Mouse (Mus musculus): ENCODE results near the gene Sh3bgrl3. TPM values are rescaled to one million over a fixed set of nuclear protein-coding genes. Genes with fewer than 3 reads are reported as not detected.
"Not testable (repeated sequence)": the region's sequence is repeated elsewhere in the genome, so short reads cannot be mapped to it uniquely, and the experiment has no call there.

The Sh3bgrl3 gene
- polyA plus RNA-seq, 1 experiment: 375 TPM

DNA sequence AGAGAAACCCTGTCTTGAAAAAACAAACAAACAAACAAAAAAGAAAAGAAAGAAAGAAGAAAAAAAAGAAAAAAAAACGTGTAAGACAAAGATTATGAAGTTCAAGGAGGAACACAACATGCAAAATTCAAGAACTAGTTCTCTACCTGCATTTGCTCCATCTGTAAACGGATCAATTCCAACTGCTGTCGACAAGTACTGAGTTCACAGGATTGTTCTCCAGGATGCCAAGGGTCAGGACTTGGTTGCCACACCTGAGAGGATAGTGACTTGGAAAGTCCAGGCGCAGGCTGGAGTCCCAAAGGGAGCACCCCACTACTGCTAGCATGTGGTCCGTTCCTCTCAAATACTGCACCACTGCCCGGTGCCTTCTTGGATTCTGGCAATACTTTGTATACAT, 26.9 kb upstream of the Sh3bgrl3 start:
- Histone ChIP-seq H3K27me3 (ENCODE audit: control insufficient read depth, insufficient read depth, insufficient read length) (no peaks in the 10 kb centered on the region), H3K4me3 (ENCODE audit: insufficient read depth, poor library complexity, severe bottlenecking) (no peak overlapping the region), H3K79me2 (ENCODE audit: control insufficient read depth, insufficient read depth) (no peaks in the 10 kb centered on the region), H3ac (ENCODE audit: control insufficient read depth, insufficient read length, low read depth) (no peak overlapping the region), H3K36me3 (ENCODE audit: control insufficient read depth, insufficient read depth) (peaks cover 21% of the 10 kb centered on the region), H3K79me3 (ENCODE audit: low read depth) (no peaks in the 10 kb centered on the region)
- no peak for TF ChIP-seq CEBPB (IDR thresholded peaks at IDR 0.05; ENCODE audit: low read depth)
- no peak for TF ChIP-seq USF1 (IDR thresholded peaks at IDR 0.05; ENCODE audit: low read depth)
- no peak for TF ChIP-seq MYOG (IDR thresholded peaks at IDR 0.05; ENCODE audit: control insufficient read depth, extremely low read depth, insufficient read length)
- TF ChIP-seq MAX (IDR thresholded peaks at IDR 0.05): no peak

DNA sequence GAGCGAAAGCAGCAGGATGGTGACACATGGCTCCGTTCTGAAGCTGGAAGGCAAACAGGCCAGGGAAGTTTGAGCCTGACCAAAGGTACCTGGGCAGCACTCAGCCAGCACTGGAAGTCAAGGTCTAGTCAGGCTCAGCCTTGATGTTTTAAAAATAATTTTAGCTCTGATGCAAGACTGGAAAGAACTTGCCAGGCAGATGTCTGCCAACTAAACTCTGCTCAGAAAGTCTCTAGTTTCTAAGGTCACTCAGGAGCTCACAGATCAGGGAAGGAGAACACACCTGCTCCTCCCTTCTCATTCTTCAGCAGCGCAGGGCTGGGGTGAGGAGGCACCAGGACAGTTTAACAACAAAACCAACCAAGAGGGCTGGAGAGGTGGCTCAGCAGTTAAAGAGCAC, 25.8 kb upstream of the Sh3bgrl3 start:
- Histone ChIP-seq H3K79me3 (ENCODE audit: low read depth) (no peaks in the 10 kb centered on the region), H3K36me3 (ENCODE audit: control insufficient read depth, insufficient read depth) (peaks cover 21% of the 10 kb centered on the region), H3K79me2 (ENCODE audit: control insufficient read depth, insufficient read depth) (no peaks in the 10 kb centered on the region), H3K27me3 (ENCODE audit: control insufficient read depth, insufficient read depth, insufficient read length) (no peaks in the 10 kb centered on the region), H3K4me3 (ENCODE audit: insufficient read depth, poor library complexity, severe bottlenecking) (no peak overlapping the region), H3ac (ENCODE audit: control insufficient read depth, insufficient read length, low read depth) (no peak overlapping the region)
- no peak for TF ChIP-seq MYOG (IDR thresholded peaks at IDR 0.05; ENCODE audit: control insufficient read depth, extremely low read depth, insufficient read length)
- no peak for TF ChIP-seq FOSL1 (IDR thresholded peaks at IDR 0.05; ENCODE audit: insufficient read depth, low read length, poor library complexity, severe bottlenecking)
- no peak for TF ChIP-seq CEBPB (IDR thresholded peaks at IDR 0.05; ENCODE audit: low read depth)
- no peak for TF ChIP-seq MAX (IDR thresholded peaks at IDR 0.05)
- no peak for TF ChIP-seq CTCF (IDR thresholded peaks at IDR 0.05; ENCODE audit: control insufficient read depth, insufficient read depth, insufficient read length)
- no peak for TF ChIP-seq MYOD1 (IDR thresholded peaks at IDR 0.05; ENCODE audit: control insufficient read depth, insufficient read length, low read depth)
- TF ChIP-seq USF1 (IDR thresholded peaks at IDR 0.05; ENCODE audit: low read depth): no peak

DNA sequence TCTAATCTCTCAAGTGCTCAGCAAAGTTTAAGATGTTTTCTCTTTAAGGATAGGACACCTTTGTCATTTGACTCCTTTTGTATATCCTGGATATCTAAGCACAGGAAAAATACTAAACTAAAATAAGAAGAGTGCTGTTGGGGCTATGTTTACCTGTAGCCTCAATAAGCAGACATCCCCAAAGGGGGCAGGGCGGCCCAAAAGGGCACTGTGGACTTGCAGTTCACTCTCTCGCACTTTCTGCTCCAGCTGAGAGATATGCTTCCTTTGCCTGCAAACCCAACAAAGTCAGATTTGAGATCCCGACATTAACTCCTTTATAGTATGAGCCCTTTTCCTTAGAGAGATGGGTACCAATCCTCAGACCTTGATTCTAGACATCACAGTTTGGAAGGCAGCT, 25.1 kb upstream of the Sh3bgrl3 start:
- Histone ChIP-seq H3K36me3 (ENCODE audit: control insufficient read depth, insufficient read depth) (peaks cover 26% of the 10 kb centered on the region), H3K4me3 (ENCODE audit: insufficient read depth, poor library complexity, severe bottlenecking) (no peak overlapping the region), H3ac (ENCODE audit: control insufficient read depth, insufficient read length, low read depth) (no peak overlapping the region), H3K79me2 (ENCODE audit: control insufficient read depth, insufficient read depth) (no peaks in the 10 kb centered on the region), H3K79me3 (ENCODE audit: low read depth) (no peaks in the 10 kb centered on the region), H3K27me3 (ENCODE audit: control insufficient read depth, insufficient read depth, insufficient read length) (no peaks in the 10 kb centered on the region)
- TF ChIP-seq CTCF (IDR thresholded peaks at IDR 0.05; ENCODE audit: control insufficient read depth, insufficient read depth, insufficient read length): no peak
- no peak for TF ChIP-seq MAX (IDR thresholded peaks at IDR 0.05)
- no peak for TF ChIP-seq USF1 (IDR thresholded peaks at IDR 0.05; ENCODE audit: low read depth)
- no peak for TF ChIP-seq MYOG (IDR thresholded peaks at IDR 0.05; ENCODE audit: control insufficient read depth, extremely low read depth, insufficient read length)
- no peak for TF ChIP-seq FOSL1 (IDR thresholded peaks at IDR 0.05; ENCODE audit: insufficient read depth, low read length, poor library complexity, severe bottlenecking)
- no peak for TF ChIP-seq MYOD1 (IDR thresholded peaks at IDR 0.05; ENCODE audit: control insufficient read depth, insufficient read length, low read depth)
- no peak for TF ChIP-seq CEBPB (IDR thresholded peaks at IDR 0.05; ENCODE audit: low read depth)

- Histone ChIP-seq H3K36me3 (ENCODE audit: control insufficient read depth, insufficient read depth) (peaks cover 41% of the 10 kb centered on the region), H3ac (ENCODE audit: control insufficient read depth, insufficient read length, low read depth) (no peak overlapping the region), H3K4me3 (ENCODE audit: insufficient read depth, poor library complexity, severe bottlenecking) (no peak overlapping the region), H3K79me2 (ENCODE audit: control insufficient read depth, insufficient read depth) (no peaks in the 10 kb centered on the region), H3K27me3 (ENCODE audit: control insufficient read depth, insufficient read depth, insufficient read length) (no peaks in the 10 kb centered on the region), H3K79me3 (ENCODE audit: low read depth) (no peaks in the 10 kb centered on the region)
- TF ChIP-seq MYOG (IDR thresholded peaks at IDR 0.05; ENCODE audit: control insufficient read depth, extremely low read depth, insufficient read length) (no peak), MYOD1 (IDR thresholded peaks at IDR 0.05; ENCODE audit: control insufficient read depth, insufficient read length, low read depth) (no peak), FOSL1 (IDR thresholded peaks at IDR 0.05; ENCODE audit: insufficient read depth, low read length, poor library complexity, severe bottlenecking) (no peak), USF1 (IDR thresholded peaks at IDR 0.05; ENCODE audit: low read depth) (no peak), CEBPB (IDR thresholded peaks at IDR 0.05; ENCODE audit: low read depth) (no peak), CTCF (IDR thresholded peaks at IDR 0.05; ENCODE audit: control insufficient read depth, insufficient read depth, insufficient read length) (no peak), MAX (IDR thresholded peaks at IDR 0.05) (no peak)
Observed at GRCm38 (mm10) chr4:134152112-134152511, 23.5 kb upstream of the Sh3bgrl3 start.

- Histone ChIP-seq H3K79me2 (ENCODE audit: control insufficient read depth, insufficient read depth) (no peaks in the 10 kb centered on the region), H3K27me3 (ENCODE audit: control insufficient read depth, insufficient read depth, insufficient read length) (no peaks in the 10 kb centered on the region), H3K4me3 (ENCODE audit: insufficient read depth, poor library complexity, severe bottlenecking) (no peak overlapping the region), H3ac (ENCODE audit: control insufficient read depth, insufficient read length, low read depth) (no peak overlapping the region), H3K36me3 (ENCODE audit: control insufficient read depth, insufficient read depth) (peaks cover 32% of the 10 kb centered on the region), H3K79me3 (ENCODE audit: low read depth) (no peaks in the 10 kb centered on the region)
- TF ChIP-seq MYOG (IDR thresholded peaks at IDR 0.05; ENCODE audit: control insufficient read depth, extremely low read depth, insufficient read length): no peak
- no peak for TF ChIP-seq USF1 (IDR thresholded peaks at IDR 0.05; ENCODE audit: low read depth)
- TF ChIP-seq FOSL1 (IDR thresholded peaks at IDR 0.05; ENCODE audit: insufficient read depth, low read length, poor library complexity, severe bottlenecking): no peak
- no peak for TF ChIP-seq MAX (IDR thresholded peaks at IDR 0.05)
- no peak for TF ChIP-seq CTCF (IDR thresholded peaks at IDR 0.05; ENCODE audit: control insufficient read depth, insufficient read depth, insufficient read length)
- no peak for TF ChIP-seq CEBPB (IDR thresholded peaks at IDR 0.05; ENCODE audit: low read depth)
- TF ChIP-seq MYOD1 (IDR thresholded peaks at IDR 0.05; ENCODE audit: control insufficient read depth, insufficient read length, low read depth): no peak
Observed at GRCm38 (mm10) chr4:134149389-134149788, 20.8 kb upstream of the Sh3bgrl3 start.

DNA sequence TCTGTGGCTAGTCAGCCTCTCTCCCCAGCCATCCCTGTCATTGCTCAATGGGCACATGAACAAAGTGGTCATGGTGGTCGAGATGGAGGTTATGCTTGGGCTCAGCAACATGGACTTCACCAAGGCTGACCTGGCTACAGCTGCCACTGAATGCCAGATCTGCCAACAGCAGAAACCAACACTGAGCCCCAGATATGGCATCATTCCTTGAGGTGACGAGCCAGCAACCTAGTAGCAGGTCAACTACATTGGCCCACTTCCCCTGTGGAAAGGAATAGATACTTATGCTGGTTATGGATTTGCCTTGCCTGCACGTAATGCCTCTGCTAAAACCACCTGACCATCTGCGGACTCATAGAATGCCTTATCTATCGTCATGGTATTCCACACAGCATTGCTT, 15.7 kb upstream of the Sh3bgrl3 start:
- not testable (repeated sequence) for H3ac ChIP-seq (ENCODE audit: control insufficient read depth, insufficient read length, low read depth); H3K79me3 ChIP-seq (ENCODE audit: low read depth); H3K4me3 ChIP-seq (ENCODE audit: insufficient read depth, poor library complexity, severe bottlenecking); H3K79me2 ChIP-seq (ENCODE audit: control insufficient read depth, insufficient read depth); H3K27me3 ChIP-seq (ENCODE audit: control insufficient read depth, insufficient read depth, insufficient read length)
- H3K36me3 ChIP-seq (ENCODE audit: control insufficient read depth, insufficient read depth): peaks cover 29% of the 10 kb centered on the region

All from C2C12 (cell line).